Mouse (Mus musculus) urinary bladder, postnatal 36 days (tissue): ENCODE results near the gene Phykpl.

Source experiments
- DNase-seq, 2 experiments: peaks; one replicate each; pipeline ENCODE4 v3.0.0; 2022; ENCODE audit warnings: low spot score in 2 of 2, mixed read lengths in 1 of 2

The Phykpl gene

GRCm38 (mm10) chr11:51644217-51644616, 59.7 kb downstream of the Phykpl start:
- no peak for DNase-seq

DNA sequence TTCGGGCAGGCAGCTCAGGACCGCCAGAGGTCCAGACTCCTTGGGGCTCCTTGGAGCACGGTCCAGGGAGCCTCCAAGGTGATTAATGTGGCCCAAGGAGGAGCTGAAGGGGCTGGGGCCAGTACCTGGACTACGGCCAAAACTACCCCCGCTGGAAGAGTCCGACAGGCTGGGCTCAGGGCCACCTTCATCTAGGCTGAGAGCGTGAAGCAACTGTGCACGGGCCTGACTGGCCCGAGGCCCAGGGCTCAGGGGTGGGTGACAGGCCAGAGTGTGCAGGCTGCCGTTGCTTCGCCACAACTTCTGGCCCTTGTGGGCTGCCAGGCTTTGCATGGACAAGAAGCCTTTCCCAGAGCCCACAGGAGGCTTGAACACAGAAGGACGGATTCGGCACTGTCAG, 60.7 kb downstream of the Phykpl start:
- no peak for DNase-seq

- no peak for DNase-seq
Observed at GRCm38 (mm10) chr11:51646245-51646644, 61.7 kb downstream of the Phykpl start.

- no peak for DNase-seq
Observed at GRCm38 (mm10) chr11:51646751-51647667, 62.5 kb downstream of the Phykpl start.

GRCm38 (mm10) chr11:51648566-51648965, 64.0 kb downstream of the Phykpl start:
- DNase-seq, result no peak

GRCm38 (mm10) chr11:51649111-51649888, 64.7 kb downstream of the Phykpl start:
- no peak for DNase-seq

- DNase-seq, result no peak
Observed at GRCm38 (mm10) chr11:51649889-51650199, 65.3 kb downstream of the Phykpl start.

DNA sequence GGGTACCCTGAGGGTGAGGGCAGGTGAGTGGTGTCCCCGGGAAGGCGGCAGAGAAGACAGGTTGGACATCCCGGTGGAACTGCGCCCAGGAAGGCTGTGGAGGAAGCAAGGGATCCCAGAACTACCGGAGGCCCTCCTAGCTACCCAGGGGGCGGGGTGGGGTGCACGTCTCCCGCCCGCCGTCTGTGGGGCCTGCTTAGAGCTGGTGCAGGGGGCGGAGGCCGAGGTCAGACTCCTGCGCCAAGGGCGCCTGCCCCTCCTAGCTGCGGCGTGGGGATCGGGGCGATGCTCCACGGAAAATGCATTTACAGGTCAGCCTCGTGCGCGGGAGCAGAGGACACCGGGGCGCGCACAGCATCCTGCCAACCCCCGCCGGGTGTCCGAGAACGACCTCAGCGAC, 65.7 kb downstream of the Phykpl start:
- DNase-seq, result no peak

GRCm38 (mm10) chr11:51650691-51651515, 66.3 kb downstream of the Phykpl start, which contains the start of the genes N4bp3 and D930048N14Rik:
N4bp3 (minus strand) TSS chr11:51650842.
D930048N14Rik (plus strand) TSS chr11:51650954.
- peak; percentile 75 to 79 for DNase-seq

- DNase-seq, result no peak
Observed at GRCm38 (mm10) chr11:51652889-51653418, 68.4 kb downstream of the Phykpl start.

DNA sequence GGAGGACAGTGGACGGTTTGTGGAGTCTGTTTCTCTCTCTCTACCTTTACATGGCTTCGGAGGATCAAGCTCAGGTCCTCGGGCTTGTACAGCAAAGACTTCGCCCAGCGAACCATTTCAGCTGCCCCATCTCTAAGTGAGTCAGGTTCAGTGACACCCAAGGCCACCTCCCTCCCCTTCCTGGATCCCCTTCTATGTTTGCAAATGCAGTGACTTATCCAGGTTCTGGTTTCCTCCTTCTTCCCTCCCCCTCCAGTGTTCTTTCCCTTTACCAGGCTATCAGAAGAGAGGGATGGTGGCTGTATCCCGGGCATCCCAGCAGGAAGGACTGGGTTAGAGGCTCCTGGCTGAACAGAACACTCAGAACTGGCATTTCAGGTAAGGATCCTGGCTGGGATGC, 69.2 kb downstream of the Phykpl start:
- DNase-seq, result no peak
